Mouse (Mus musculus) kidney, adult 2 months (tissue): Measurements from ENCODE around the gene Mplkip. TPM values are rescaled to one million over a fixed set of nuclear protein-coding genes. Genes with fewer than 3 reads are reported as not detected.

Source experiments
- DNase-seq: peaks from one replicate; pipeline ENCODE4 v3.0.0; 2021
- H3K27ac ChIP-seq: fragments of 200-500 bp; 2 replicates; pipeline ENCODE4 v1.5.1; 2012; ENCODE audit warnings: low read depth, low read length, control low read depth, inconsistent platforms; ENCODE audit not compliant: insufficient read depth
- H3K27me3 ChIP-seq: fragments of 200-500 bp; replicated peaks from 2 replicates; pipeline ENCODE4 v1.6.1; 2012; ENCODE audit warnings: mild to moderate bottlenecking, moderate library complexity, low read length, inconsistent platforms; ENCODE audit not compliant: control insufficient read depth, insufficient read depth
- H3K36me3 ChIP-seq: fragments of 200-500 bp; 2 replicates; pipeline ENCODE4 v1.6.1; 2012; ENCODE audit warnings: mild to moderate bottlenecking, moderate library complexity, low read length, inconsistent platforms; ENCODE audit not compliant: control insufficient read depth, insufficient read depth
- H3K4me1 ChIP-seq: fragments of 200-500 bp; 2 replicates; pipeline ENCODE4 v1.6.1; 2011; ENCODE audit warnings: low read length; ENCODE audit not compliant: control insufficient read depth, insufficient read depth
- H3K4me3 ChIP-seq: fragments of 200-500 bp; 2 replicates; pipeline ENCODE4 v1.5.1; 2011; ENCODE audit warnings: mild to moderate bottlenecking, low read depth, low read length, control low read depth; ENCODE audit not compliant: insufficient read depth
- CTCF ChIP-seq: fragments of 200-500 bp; conservative IDR thresholded peaks from 2 replicates; pipeline ENCODE4 v1.5.1; 2011; ENCODE audit warnings: low read depth, mild to moderate bottlenecking, control low read depth, low read length, moderate library complexity, mixed read lengths; ENCODE audit not compliant: insufficient read depth, insufficient read length
- POLR2A ChIP-seq: fragments of 200-500 bp; IDR thresholded peaks from one replicate; pipeline ENCODE4 v1.6.1; 2011; ENCODE audit warnings: low read depth, low read length, control low read depth
- WGBS: fragments of 180-500 bp; shearing (Covaris S2); methylation state at CpG from one replicate; pipeline ENCODE4 v1.1.7; 2018; 5-methylcytosine and 5-hydroxymethylcytosine counted together
- polyA plus RNA-seq: library from polyadenylated mRNA; depleted of rRNA; stranded (reverse); fragments of >200 nt; gene quantifications from 2 replicates; pipeline ENCODE4 v1.2.3, GENCODE M21; 2012

Mplkip gene
- polyA plus RNA-seq, 1 experiment, result 4.9 TPM

DNA sequence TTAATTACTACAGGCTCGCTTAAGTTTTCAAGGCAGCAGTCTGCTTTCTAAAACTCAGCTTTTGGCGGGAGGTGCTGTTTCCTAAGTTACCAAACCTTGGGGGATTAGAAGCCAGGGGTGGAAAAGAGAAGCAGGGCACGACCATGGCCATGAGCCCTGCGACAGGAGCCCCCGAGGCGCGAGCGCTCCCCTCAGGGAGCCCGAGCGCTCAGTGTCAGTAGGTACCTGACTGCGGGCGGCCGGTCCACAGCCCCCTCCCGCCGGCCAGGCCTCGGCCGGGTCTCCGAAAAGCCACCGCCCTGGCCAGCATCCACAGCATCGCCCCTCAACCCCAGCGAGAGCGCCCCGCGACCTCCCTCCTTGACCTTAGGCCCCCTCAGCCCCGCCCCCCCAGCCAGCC, 578 bp upstream of the Mplkip start:
- no peak for TF ChIP-seq CTCF
- TF ChIP-seq POLR2A, result no peak

DNA sequence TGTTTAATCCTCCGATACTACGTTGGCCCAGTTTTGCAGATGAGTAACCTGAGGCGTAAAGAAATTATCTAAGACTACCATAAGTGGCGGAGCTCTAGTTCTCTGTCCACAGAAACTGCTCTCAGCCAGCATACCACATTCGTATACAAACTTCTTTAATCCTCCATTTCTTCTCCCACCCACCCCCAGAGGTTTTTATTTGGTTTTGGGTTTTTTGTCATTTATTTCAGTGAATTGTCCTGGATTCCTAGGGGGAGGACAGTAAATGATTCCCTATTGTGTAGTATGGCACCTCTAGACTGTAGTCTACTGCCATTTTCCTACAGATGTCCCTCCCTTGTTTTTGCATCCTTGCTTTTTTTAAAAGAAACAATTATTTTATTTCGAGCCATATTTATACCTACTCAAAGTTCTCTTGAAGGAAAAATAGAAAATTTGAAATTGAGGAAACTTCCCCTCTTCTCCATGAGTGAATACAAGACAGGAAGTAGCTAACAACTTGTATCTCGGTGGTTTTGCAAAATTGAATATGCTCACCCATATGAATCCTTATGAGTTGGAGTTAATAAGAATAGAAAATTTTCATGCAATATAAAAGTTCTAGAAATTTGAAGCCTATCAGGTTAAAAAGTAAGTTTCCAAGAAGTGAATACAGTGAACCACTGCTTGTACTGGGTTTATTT, 1.0 kb downstream of the Mplkip start:
- 8% methylated on average over 7 of the region's 7 CpGs for WGBS
- DNase-seq, result no peak
- TF ChIP-seq CTCF, result no peak
- no peak for TF ChIP-seq POLR2A

More for the DNA sequence above, 578 bp upstream of the Mplkip start:
- H3K27ac ChIP-seq, result peak overlapping the region; percentile 95
- no peak for DNase-seq
- peak overlapping the region; percentile 84 for H3K4me3 ChIP-seq
- no peaks in the 10 kb centered on the region; the same call in 1 of the 2 replicates for H3K36me3 ChIP-seq
- no peaks in the 10 kb centered on the region for H3K27me3 ChIP-seq
- H3K4me1 ChIP-seq, result peaks cover 12% of the 10 kb centered on the region; the same call in 1 of the 2 replicates
- 0% methylated on average over 24 of the region's 25 CpGs for WGBS

DNA sequence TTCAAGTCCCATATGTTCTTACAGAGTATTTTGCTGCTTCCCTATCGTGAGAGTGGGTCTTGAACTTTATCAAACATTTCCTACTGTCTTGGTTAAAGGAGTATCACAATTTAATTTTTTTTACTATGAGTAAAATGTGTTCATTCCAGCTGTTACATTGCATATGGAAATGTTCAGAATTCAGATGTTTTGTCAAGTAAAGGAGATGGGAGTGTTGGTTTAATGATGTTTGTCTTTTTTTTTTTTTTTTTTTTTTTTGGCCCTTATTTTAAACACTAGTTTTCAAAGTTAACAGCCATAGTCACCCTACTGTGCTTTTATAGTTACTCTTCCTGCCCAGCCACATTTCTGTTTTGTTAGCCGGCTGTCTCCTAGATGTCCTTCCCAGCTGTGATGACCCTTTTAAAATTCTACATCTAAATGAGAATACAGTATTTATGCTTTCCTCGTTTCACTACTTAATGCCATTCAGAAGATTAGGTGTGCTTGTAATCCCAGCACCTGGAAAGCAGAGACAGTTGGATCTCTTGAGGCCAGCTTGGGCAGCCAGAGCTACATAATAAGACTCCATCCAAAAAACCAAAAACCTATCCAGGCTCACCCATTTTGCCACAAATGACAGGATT, 5.2 kb downstream of the Mplkip start:
- WGBS, result 75% methylated on average over 3 of the region's 3 CpGs
- H3K27ac ChIP-seq, result no peak overlapping the region
- H3K27me3 ChIP-seq, result no peaks in the 10 kb centered on the region
- no peaks in the 10 kb centered on the region; the same call in 1 of the 2 replicates for H3K36me3 ChIP-seq
- TF ChIP-seq POLR2A (no peak), CTCF (no peak)
- DNase-seq, result no peak
- no peak overlapping the region for H3K4me3 ChIP-seq
- peaks cover 13% of the 10 kb centered on the region; the same call in 1 of the 2 replicates for H3K4me1 ChIP-seq

More for the DNA sequence above, 1.0 kb downstream of the Mplkip start:
- H3K4me3 ChIP-seq, result peak overlapping the region; percentile 57
- no peaks in the 10 kb centered on the region; the same call in 1 of the 2 replicates for H3K36me3 ChIP-seq
- peaks cover 8% of the 10 kb centered on the region; the same call in 1 of the 2 replicates for H3K4me1 ChIP-seq
- no peaks in the 10 kb centered on the region for H3K27me3 ChIP-seq
- H3K27ac ChIP-seq, result peak overlapping the region; percentile 89; the same call in 1 of the 2 replicates

DNA sequence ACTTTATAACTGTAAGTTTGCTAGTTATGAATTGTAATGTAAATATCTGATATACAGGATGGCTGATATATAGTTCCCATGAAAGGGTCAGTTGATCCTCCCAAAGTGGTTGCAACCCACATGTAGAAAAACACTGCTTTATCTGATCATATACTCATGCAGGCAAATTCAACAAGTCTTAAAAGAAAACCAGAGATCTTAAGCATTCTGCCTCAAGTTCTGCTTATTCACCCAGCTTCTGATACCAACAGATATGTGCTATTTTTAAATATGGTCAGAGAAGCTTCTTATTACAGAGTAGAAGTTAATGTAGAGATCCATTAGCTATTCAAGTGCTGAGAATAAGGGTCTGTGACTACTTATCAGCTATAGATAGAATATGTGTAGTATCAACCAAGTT, 6.3 kb downstream of the Mplkip start:
- peaks cover 13% of the 10 kb centered on the region; the same call in 1 of the 2 replicates for H3K4me1 ChIP-seq
- no peak for DNase-seq
- no peak overlapping the region for H3K4me3 ChIP-seq
- H3K27me3 ChIP-seq, result no peaks in the 10 kb centered on the region
- H3K36me3 ChIP-seq, result no peaks in the 10 kb centered on the region; the same call in 1 of the 2 replicates
- TF ChIP-seq POLR2A (no peak), CTCF (no peak)
- H3K27ac ChIP-seq, result no peak overlapping the region

DNA sequence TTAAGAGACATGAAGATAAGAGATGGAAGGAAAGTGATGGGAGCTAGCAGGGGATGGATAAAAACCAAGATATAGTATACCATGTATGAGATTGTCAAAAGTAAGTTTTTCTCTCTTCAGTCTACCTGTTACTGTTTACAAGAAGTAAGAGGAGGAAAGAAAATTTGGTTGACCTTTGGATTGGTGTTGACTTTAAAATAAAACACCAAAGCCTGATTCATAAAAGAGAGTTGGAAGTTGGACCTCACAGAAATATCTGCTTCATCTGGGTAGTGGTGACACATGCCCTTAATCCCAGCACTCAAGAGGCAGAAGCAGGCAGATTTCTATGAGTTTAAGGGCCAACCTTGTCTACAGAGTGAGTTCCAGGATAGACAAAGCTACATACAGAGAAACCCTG, 7.3 kb downstream of the Mplkip start:
- Histone ChIP-seq H3K27me3 (no peaks in the 10 kb centered on the region), H3K27ac (no peak overlapping the region), H3K36me3 (no peaks in the 10 kb centered on the region; the same call in 1 of the 2 replicates), H3K4me1 (peaks cover 13% of the 10 kb centered on the region; the same call in 1 of the 2 replicates), H3K4me3 (no peak overlapping the region)
- TF ChIP-seq CTCF, result no peak
- TF ChIP-seq POLR2A, result no peak
- DNase-seq, result peak; percentile 44

DNA sequence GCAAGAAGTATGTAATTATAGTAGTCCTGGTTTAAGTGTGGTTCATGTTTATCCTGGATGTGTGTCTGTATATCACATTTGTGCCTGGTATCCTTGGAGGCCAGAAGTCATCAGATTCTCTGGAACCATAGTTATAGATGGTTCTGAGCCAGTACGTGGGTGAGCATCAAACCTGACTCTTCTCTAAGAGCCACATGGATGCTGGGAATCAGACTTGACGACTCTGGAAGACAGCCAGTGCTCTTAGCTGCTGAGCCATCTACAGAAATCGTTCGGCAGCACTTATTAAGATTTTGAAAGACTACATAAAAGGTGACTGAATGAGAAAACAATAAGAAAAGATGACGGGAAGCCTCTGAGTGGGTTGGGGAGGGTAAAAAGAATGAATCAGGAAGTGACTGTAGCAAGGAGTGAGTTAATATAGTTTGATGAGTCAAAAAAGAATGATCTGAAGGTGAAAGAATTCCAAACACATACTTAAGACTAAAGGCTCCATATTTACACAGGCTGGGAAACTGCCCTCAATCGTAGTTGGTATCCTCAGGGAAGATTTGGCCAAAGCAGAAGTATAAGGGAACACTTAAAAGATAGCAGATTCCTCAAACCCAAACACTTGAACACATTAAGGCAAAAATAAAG, 10.3 kb downstream of the Mplkip start:
- H3K27me3 ChIP-seq, result no peaks in the 10 kb centered on the region
- H3K36me3 ChIP-seq, result no peaks in the 10 kb centered on the region
- peaks cover 11% of the 10 kb centered on the region; the same call in 1 of the 2 replicates for H3K4me1 ChIP-seq
- TF ChIP-seq POLR2A (no peak), CTCF (no peak)
- H3K4me3 ChIP-seq, result no peak overlapping the region
- H3K27ac ChIP-seq, result no peak overlapping the region
- 77% methylated on average over 6 of the region's 6 CpGs for WGBS
- DNase-seq, result no peak
